Mouse (Mus musculus): ENCODE data around the gene Kyat3. TPM values are rescaled to one million over a fixed set of nuclear protein-coding genes. Genes with fewer than 3 reads are reported as not detected.

Gene Kyat3
- 6.4 and 9.8 TPM in 2 replicates for polyA plus RNA-seq (2012; rRNA removed)

GRCm38 (mm10) chr3:142700442-142701322 lies at the start of gene Kyat3:
Gene Kyat3 (plus strand): TSS chr3:142701051.

GRCm38 (mm10) chr3:142764995-142765777 lies 64.3 kb downstream of the Kyat3 start, which contains the start of gene Gtf2b:
Gene Gtf2b (plus strand): TSS chr3:142765045.

Other genes starting within 250 kb of the Kyat3 start
- 0.04 and 0.05 TPM in 2 replicates for gene Gbp5, start 207.1 kb upstream of the Kyat3 start, polyA plus RNA-seq (2012; rRNA removed)
- 0.65 and 0.67 TPM in 2 replicates for gene Gbp7, start 170.7 kb upstream of the Kyat3 start, polyA plus RNA-seq (2012; rRNA removed)
- gene Gbp3, start 141.0 kb upstream of the Kyat3 start, polyA plus RNA-seq (2012; rRNA removed), result 0.89 and 1.0 TPM in 2 replicates
- not detected in 2 replicates for gene Gbp2b, start 106.2 kb upstream of the Kyat3 start, polyA plus RNA-seq (2012; rRNA removed)
- gene Gbp2, start 80.4 kb upstream of the Kyat3 start, polyA plus RNA-seq (2012; rRNA removed), result 0.21 and 0.35 TPM in 2 replicates
- gene Gtf2b, start 64.0 kb downstream of the Kyat3 start, polyA plus RNA-seq (2012; rRNA removed), result 64.8 and 82.1 TPM in 2 replicates
- 31.1 and 31.7 TPM in 2 replicates for gene Pkn2, start 181.0 kb downstream of the Kyat3 start, polyA plus RNA-seq (2012; rRNA removed)

Measured in central nervous system, embryonic 11.5 days (tissue).